ENCODE assay signal across 10 mouse cellular contexts in the genomic region with DNA sequence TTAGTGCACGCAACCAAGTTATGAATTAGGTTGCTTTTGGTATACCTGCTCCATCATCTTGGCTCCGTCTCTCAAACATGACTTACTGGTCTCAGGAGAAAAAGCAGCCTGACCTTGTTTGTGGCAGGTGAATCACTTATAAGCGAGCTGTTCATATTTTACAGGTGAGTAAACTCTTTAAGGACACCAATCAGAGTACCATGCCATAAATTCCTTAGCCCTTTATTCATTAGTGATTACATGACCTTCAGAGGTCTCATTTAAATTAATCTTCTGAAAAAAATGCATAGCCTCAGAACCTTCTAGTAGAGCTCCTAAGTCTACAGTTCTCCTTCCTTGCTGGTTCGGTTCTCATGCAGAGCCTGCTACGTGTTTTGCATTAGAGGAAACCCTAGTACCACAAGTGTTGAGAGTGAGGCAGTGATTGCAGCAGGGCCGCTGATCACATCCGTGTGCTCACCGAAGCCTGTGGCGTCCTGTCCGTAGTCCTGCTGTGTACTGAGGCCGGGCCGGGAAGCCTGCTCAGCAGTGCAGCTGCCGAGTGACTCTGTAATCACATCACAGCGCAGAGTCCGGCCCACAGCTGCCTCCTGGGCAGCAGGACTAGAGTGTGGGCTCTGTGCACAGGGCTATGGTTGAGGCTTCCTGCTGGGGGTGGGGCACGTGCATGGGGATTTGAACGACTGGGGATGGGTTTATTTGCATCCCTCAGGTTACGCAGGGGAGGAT. TPM values are rescaled to one million over a fixed set of nuclear protein-coding genes. Genes with fewer than 3 reads are reported as not detected.
A peak's percentile ranks its signal among the peaks of the same experiment; 100 is the strongest.
DNase-seq lines count a peak whose midpoint lies in the region; ATAC-seq lines count a peak whose summit lies in the region.
"Had no signal": no experiment of that assay in that cellular context is flagged by ENCODE, and none has a peak within 500 bp of the region (broad histone marks: within the 10 kb centered on the region; RNA-seq: fewer than 3 reads in every experiment).

No protein-coding gene starts in this region.

- peaks cover 17% of the 10 kb centered on the region; the same call in 1 of the 2 replicates for H3K4me1 ChIP-seq in kidney, embryonic 16.5 days (ENCODE audit: insufficient read depth, low read length)
- H3K4me1 ChIP-seq in neural tube, embryonic 15.5 days = peaks cover 12% of the 10 kb centered on the region
- H3K4me1 ChIP-seq in stomach, embryonic 15.5 days = peaks cover 7% of the 10 kb centered on the region; the same call in 1 of the 2 replicates

- H3K4me3 ChIP-seq in kidney, embryonic 16.5 days (ENCODE audit: low read length) = no peak overlapping the region
- no peak overlapping the region for H3K4me3 ChIP-seq in neural tube, embryonic 15.5 days (replicated peaks)
- H3K4me3 ChIP-seq in stomach, embryonic 15.5 days (replicated peaks) = no peak overlapping the region

- no peak overlapping the region for H3K4me2 ChIP-seq in kidney, embryonic 16.5 days (replicated peaks; ENCODE audit: low read depth, low read length)
- H3K4me2 ChIP-seq in neural tube, embryonic 15.5 days = no peak overlapping the region
- no peak overlapping the region for H3K4me2 ChIP-seq in stomach, embryonic 15.5 days

- DNase-seq in heart, adult 11 months = peak; percentile 75
- DNase-seq in heart, postnatal 4 days = no peak
- no peak for DNase-seq in kidney, postnatal 4 days
- DNase-seq in neural tube, embryonic 10.5 days (ENCODE audit: extremely low spot score, low spot score) = no peak
- no peak for DNase-seq in urinary bladder, adult 18-20 months (ENCODE audit: low spot score in 2 of 2)
- DNase-seq: adrenal gland, adult 8-10 months had no signal

- no peaks in the 10 kb centered on the region for H3K36me3 ChIP-seq in kidney, embryonic 16.5 days (ENCODE audit: insufficient read depth, low read length)
- no peaks in the 10 kb centered on the region for H3K36me3 ChIP-seq in neural tube, embryonic 15.5 days
- H3K36me3 ChIP-seq in stomach, embryonic 15.5 days = no peaks in the 10 kb centered on the region

- H3K27ac ChIP-seq in kidney, embryonic 16.5 days (ENCODE audit: low read length) = peak overlapping the region; percentile 24; the same call in 1 of the 2 replicates
- no peak overlapping the region for H3K27ac ChIP-seq in neural tube, embryonic 15.5 days (replicated peaks)
- H3K27ac ChIP-seq in stomach, embryonic 15.5 days = no peak overlapping the region
- H3K27ac ChIP-seq: macrophage had no signal

- H3K27me3 ChIP-seq in kidney, embryonic 16.5 days (ENCODE audit: insufficient read depth, low read length) = no peaks in the 10 kb centered on the region
- H3K27me3 ChIP-seq in neural tube, embryonic 15.5 days (replicated peaks) = no peaks in the 10 kb centered on the region
- no peaks in the 10 kb centered on the region for H3K27me3 ChIP-seq in stomach, embryonic 15.5 days (replicated peaks)

- no peak overlapping the region for H3K9ac ChIP-seq in kidney, embryonic 16.5 days (replicated peaks; ENCODE audit: low read length)
- H3K9ac ChIP-seq in neural tube, embryonic 15.5 days (replicated peaks) = no peak overlapping the region
- no peak overlapping the region for H3K9ac ChIP-seq in stomach, embryonic 15.5 days

- peak; percentile 57; the same call in 1 of the 2 replicates for ATAC-seq in kidney, embryonic 16.5 days (ENCODE audit: low FRiP score, low TSS enrichment)
- peak; percentile 21; the same call in 1 of the 2 replicates for ATAC-seq in neural tube, embryonic 15.5 days (ENCODE audit: low FRiP score)
- peak; percentile 33; the same call in 1 of the 2 replicates for ATAC-seq in stomach, embryonic 15.5 days (ENCODE audit: insufficient read depth, low FRiP score, low read depth)

- no peaks in the 10 kb centered on the region for H3K9me3 ChIP-seq in kidney, embryonic 16.5 days (ENCODE audit: low read length)
- no peaks in the 10 kb centered on the region for H3K9me3 ChIP-seq in neural tube, embryonic 15.5 days (replicated peaks)
- no peaks in the 10 kb centered on the region for H3K9me3 ChIP-seq in stomach, embryonic 15.5 days

- WGBS in kidney, embryonic 16.5 days = 50% methylated on average over 18 of the region's 18 CpGs
- 47% methylated on average over 18 of the region's 18 CpGs for WGBS in neural tube, embryonic 15.5 days
- 52% methylated on average over 18 of the region's 18 CpGs for WGBS in stomach, embryonic 15.5 days

RNA-seq across cellular contexts. Expression of a gene that starts 23.9 kb away (rescaled TPM):
- total RNA-seq in heart, postnatal 4 days (2021) = 10 to 100 TPM; 93.1 to 97.9 TPM
- polyA plus RNA-seq in kidney, embryonic 16.5 days (2015; fragmentation: Nextera tagmentation; extraction: Ambion mirVana) = 4.6 and 5.9 TPM in 2 replicates
- 5.3 TPM in 2 replicates for polyA plus RNA-seq in neural tube, embryonic 15.5 days (2015; fragmentation: Nextera tagmentation; extraction: Ambion mirVana)
- polyA plus RNA-seq in stomach, embryonic 15.5 days (2015; fragmentation: Nextera tagmentation; extraction: Ambion mirVana) = 6.1 and 7.2 TPM in 2 replicates
